Mouse (Mus musculus) urinary bladder, postnatal 14 days (tissue): ENCODE results near the gene Tnrc18.
"Not testable (repeated sequence)": the region's sequence is repeated elsewhere in the genome, so short reads cannot be mapped to it uniquely, and the experiment has no call there.

Experiments used
- DNase-seq: peaks from one replicate; pipeline ENCODE4 v3.0.0; 2021; ENCODE audit warnings: low spot score

The Tnrc18 gene

DNA sequence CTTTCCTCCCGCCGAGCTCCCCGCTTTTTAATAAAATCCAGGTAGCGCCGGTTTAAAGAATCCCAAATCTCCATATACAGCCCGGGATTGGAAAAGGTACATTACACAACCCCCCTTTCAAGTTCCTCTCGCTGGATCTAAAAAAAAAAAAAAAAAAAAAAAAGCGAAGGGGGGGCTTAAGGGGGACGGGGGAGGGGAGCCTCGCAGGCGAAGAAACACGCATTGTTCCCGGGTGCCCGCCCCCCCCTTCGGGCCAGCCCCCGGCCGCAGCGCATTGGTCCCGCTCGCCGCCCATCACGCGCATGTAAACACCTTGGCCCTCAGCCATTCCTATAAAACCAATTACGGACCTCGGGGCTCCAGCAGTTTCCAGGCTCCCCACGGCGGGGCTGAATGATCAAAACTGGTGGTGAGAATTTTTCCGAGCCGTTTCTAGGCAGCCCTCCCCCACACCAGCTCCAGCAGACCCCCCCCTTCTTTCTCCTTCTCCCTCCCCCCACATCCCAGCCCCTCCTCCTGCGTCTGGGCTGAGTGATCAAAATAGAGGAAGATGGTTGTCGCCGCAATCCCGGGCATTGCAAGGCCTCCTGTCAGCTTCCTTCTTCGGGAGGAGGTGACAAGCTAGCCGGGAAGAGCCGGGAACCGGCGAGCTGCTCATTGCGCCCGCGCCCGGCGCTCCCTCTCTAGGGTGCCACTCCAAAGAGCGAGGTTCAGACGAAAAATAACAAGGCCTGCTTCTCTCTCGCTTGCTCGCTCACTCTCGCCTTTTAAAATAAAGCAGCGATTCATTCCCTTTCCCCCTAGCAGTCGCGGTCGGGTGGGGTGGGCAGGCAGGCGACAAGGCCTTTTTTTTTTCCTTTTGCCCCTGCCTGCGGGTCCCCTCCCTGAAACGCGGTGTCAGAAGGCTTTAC is at the start of gene Tnrc18:
Gene Tnrc18 (minus strand): TSS at position 139 of the 911 bp plus-strand sequence.
- peak; percentile 99 for DNase-seq

DNA sequence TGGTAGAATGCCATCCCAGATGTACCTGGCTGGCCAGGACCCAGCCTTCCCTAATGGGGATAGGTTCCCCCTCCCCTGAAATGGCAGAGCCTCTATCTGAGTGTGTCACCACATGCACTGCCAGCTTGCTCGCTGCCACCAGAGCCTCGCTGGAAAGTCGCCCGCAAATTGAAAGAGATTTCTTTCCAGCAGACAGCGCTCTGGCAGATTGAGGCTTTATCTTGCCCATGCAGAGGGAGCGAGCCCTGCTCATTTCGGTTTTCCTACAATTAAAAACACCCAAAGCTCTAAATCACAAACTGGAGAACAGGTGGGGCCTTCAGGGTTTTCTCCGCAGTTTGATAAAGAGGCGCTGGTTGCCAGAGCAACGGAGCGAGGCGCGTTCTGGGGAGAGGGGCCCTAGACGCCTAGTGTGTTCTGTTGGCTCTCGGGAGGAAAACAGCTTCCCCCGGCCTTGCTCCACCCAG is 40.3 kb upstream of the Tnrc18 start:
- DNase-seq, result no peak

DNA sequence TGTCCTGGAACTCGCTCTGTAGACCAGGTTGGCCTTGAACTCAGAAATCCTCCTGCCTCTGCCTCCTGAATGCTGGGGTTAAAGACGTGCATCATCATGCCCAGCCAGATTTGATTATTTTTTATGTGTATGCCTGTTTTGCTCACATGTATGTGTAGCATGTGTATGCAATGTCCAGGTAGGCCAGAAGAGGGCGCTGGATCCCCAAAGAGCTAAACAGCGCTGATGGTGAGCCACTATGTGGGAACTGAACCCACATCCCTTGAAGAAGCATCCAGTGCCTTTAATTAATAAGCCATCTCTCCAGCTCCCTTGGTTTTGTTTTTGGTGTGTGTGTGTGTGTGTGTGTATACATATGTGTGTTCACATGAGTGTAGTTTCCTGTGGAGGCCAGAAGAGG is 38.9 kb upstream of the Tnrc18 start:
- no peak for DNase-seq

DNA sequence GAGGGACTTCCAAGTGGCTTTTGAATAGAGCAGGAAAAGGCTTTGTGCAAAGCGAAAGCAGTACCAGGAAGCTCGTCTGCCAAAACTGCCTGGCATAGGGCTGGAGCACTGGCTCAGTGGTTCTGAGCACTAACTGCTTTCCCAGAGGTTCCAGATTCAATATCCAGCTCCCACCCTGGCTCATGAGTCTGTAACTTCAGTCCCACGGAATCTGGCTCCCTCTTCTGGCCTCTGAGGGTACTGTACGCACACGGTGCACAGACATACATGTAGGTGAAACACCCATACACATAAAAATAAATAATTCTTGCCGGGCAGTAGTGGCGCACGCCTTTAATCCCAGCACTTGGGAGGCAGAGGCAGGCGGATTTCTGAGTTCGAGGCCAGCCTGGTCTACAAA is 37.4 kb upstream of the Tnrc18 start:
- peak; percentile 35 for DNase-seq

DNA sequence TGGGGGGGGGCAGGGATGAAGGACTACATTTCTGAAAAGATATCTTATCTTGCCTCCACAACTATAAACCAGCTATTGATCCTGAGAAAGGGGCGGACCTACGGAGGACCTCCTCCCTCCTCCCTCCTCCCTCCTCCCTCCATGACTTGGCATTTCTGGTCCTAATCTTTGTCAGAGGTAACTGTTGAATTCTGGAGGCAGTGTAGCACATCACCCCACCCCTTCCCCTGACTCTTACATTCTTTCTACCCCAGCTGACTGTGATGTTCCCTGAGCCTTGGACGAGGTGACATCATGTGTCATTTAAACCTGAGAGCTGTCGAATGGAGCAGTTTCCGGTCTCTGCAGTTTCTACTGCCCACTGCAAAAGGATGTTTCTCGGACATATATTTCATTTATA is 36.1 kb upstream of the Tnrc18 start:
- DNase-seq, result no peak

DNA sequence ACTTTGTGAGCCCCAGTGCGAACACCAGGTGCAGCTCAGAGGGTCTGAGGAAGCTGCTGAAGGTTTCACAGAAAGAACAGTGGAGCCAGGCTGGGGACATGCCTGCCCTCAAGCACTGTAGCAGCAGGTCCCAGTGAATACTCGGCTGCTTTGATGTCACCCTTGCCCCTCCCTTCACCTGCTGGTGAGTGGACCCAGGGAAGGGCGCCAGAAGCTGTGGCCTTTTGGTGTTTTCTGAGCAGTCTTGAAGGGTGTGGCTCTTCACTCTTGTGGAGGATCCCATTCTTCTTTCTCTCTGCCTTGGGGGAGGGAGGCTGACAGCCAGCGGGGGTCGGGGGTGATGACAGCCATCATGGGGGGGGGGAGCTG is 34.2 kb upstream of the Tnrc18 start:
- DNase-seq, result no peak

DNA sequence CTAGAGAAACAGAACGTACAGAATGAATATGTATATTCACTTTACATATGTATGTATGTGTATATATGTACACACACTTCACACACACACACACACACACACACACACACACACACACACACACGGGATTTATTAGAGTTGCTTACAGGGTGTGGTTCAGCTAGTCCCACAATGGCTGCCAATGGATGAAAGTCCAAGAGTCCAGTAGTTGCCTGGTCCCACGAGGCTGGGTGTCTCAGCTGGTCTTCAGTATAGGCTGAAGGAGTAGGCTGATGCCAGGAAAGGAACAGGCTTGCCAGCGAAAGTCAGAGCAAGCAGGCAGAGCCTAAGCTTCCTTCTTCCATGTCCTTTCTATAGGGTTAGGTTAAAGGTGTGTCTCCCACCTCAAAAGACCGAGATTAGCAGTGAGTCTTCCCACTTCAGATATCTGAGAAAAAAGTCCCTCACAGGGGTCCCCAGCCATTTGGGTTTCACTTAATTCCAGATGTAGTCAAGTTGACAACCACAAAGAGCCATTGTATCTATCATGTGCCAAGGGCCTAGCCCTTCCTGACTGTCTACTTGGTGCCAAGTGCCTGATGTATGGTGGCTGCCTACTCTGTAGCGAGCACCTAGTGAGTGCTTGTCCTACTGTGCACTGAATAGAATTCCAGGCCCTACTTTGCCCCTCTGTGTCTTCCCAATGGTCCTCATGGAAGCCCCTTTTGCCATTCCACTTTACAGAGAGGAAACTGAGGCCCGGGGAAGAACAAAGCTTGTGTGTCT is 33.6 kb upstream of the Tnrc18 start:
- no peak for DNase-seq

DNA sequence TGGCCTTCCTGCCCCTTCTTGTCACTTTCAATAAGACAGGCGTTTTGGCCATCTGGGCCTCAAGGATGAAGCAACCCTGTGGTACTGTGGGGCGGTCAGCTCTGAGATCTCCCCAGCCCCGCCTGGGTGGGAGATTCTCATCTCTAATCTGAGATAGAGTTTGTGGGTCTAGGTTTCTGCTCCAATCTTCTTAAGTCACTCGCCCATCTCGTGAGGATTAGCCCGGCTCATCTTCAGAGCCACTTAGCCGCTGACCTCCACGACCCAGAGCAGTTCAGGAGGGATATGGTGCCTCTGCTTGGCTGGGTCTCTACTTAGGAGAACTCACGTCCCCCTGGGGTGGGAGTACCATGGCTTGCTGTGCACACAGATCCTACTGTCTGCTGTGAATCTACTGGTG is 33.0 kb upstream of the Tnrc18 start:
- no peak for DNase-seq

DNA sequence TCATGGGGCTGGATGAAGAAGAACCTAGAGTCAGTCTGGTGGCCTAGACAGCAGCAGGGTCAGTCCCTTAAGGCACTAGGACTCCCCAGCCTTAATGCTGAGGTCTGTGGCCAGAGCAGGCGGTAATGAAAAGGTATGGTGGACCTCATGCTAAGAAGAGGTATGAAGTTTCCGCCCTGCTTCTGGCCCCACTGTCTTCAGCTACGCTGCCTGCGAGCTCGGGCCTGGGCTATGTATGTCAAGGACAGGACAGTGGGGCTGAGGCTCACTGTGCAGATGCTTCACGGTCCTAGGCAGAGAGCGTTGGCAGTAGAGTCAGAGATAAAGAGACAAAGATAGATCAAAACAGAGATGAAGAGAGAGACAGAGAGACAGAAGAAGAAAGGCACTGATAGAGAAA is 31.4 kb upstream of the Tnrc18 start:
- DNase-seq, result no peak

DNA sequence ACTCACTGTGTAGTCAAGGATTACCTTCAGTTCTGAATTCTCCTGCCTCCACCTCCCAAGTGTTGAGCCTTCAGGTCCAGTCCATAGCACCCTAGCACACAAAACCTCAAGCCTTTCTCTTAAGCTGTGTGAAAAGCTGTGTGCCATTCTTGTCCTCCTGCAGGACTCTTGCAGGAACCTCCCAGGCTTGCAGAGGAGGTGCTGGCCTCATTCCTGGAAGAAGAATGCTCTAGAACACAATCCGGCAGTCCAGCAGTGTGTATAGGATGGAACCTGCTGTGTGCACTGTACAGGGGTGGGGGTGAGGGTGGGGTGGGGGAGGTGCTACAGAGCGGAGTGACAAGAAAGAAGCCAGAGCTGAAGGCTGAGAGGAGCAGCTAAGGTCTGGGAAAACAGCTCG is 30.7 kb upstream of the Tnrc18 start:
- no peak for DNase-seq

DNA sequence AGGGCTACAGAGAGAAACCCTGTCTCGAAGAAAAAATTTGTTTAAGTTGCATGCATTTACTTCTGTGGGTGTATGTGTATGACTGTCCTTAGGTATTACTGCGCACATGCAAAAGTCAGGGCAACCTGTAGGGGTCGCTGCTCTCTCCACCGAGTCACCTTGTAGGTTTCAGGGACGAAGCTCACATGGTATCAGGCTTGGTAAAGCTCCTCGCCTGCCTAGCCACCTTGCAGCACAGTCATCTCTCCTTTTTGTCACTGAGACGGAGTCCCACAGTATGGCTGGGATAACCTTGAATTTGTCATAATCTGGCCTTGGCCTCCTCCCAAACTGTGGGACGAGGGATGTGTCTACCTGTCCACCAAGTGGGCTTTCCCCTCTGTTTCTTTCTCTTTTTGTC is 27.0 kb upstream of the Tnrc18 start:
- peak; percentile 29 for DNase-seq

DNA sequence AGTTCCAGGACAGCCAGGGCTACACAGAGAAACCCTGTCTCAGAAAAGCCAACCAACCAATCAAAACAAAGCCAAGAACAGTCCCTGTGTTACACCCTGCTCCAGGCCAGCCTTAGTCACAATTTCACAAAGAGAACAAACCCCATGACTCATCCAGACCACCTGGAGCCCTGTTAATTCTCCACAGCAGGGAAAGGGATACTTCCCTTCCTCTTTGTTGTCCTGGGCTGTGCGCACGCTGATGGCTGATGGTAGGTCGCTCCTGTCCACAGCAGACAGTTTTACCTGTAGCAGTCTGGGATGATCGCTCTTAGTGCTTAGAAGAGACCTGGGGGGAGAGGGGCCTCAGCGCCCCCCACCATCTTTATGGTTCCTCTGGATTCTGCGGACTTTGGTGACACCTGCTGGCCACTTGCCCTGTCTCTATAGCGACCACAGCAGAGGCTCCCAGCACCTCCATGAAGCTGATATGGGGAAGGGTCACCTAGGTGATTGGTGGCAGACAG is 24.7 kb upstream of the Tnrc18 start:
- peak; percentile 31 for DNase-seq

DNA sequence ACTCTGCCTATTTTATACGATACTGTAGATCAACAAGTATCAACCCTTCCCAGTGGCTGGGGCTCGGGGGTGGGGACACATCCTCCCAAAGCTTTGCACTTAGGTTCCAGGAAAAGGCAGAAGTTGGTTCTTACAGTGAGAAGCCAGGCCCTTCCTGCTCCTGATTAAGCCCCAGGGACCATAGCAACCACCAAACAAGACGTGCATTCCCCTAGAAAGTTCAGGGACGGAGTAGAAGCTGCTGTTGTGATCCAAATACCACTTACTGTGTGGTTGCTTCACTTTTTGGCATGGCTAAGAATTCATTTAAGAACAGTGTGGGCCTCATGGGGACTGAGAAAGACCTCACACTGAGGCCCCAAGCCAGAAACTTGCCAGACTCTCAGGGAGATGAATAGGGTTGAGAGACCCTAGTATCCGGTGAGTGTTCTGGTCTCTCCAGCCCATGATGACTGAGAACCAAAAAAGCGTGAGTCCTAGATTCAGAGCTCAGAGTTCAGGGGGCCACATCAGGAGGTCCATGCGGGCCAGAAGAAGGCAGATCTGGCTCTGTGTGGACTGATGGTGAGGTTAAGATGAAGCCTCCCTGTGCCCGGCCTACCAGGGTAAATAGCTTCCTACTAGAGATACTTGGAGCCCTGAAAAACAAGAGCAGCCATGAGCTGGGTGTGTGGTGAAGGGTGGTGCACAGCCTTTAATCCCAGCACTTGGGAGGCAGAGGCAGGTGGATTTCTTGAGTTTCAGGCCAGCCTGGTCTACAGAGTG is 24.1 kb upstream of the Tnrc18 start:
- no peak for DNase-seq

DNA sequence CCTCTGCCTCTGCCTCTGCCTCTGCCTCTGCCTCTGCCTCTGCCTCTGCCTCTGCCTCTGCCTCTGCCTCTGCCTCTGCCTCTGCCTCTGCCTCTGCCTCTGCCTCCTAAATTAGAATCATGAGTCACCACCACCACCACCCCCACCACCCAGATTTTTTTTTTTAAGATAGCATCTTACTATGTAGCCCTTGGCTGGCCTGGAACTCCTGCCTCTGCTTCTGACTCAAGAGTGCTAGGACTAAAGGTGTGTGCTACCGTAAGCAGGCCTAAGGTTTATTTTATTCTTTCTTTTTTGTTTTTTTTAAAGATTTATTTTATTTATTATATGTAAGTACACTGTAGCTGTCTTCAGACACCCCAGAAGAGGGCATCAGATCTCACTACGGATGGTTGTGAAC is 20.0 kb upstream of the Tnrc18 start:
- DNase-seq, result not testable (repeated sequence)

DNA sequence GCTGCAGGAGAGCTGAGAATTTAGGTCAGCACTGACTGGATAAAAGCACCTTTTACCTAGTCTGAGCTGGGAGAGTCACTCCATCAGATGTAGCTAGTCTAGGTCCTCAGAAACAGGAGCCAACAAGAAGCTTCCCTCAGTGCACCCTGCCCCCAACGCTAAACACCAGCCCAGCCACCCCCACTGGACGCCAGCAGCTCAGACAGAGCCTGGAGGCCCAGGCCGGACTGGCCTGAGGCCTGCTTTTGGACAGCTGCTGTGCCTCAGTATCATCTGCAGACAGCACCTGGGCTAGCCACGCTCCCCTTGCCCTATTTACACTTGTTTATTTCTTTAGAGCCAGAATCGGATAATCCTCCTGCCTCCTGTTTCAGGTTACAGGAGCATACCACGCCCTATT is 19.4 kb upstream of the Tnrc18 start:
- DNase-seq, result peak; percentile 61

DNA sequence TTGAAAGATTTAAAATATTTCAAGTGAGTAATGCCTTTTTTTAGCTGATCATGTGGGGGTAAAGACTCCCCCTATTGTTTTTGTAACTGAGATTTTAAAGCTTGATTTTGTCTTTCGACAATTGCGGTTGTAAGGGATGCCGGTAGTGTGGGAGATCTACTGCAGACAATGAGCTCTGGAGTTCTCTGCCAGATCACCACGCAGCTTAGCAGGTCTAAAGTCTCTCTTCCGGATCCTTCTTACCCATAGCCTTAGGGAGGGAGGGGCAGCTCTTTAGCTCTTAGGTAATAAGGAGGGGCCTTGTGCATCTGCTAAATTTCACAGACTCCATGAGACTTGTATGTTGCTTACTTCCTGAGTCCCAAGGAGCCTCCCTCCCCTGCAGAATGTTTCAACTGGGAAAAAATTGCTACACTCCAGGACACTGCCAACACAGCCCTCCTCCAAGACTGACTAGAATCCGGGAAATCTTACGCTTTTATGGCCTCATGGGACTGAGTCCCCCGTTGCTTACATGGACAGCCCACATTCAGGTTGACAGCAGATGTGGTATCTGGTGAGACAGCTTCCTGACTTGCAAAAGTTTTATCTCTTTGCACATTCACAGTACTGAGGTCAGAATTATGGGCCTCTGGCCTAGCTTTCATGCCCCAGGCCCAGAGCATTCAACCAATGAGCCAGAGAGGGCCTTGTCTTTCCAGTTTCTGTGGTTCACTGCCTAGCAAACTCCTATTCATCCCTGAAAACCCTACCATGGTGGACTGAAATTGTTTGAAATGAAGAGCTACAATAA is 16.4 kb upstream of the Tnrc18 start:
- no peak for DNase-seq

DNA sequence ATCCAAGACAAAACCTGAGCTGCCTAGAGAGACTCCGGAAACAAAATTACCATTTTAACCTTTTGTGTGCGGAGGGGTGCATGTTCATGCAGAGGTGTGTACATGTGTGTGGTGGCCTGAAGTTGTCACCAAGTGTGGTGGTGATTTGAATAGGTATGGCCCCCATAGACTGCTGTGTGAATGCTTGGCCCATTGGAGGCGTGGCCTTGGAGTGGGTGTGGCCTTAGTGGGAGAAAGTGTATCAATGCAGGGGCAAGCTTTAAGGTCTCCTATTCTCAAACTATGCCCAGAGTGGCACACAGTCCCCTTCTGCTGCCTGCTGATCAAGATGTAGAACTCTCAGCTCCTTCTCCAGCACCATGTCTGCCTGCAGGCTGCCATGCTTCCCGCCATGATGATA is 8.7 kb upstream of the Tnrc18 start:
- DNase-seq, result no peak

DNA sequence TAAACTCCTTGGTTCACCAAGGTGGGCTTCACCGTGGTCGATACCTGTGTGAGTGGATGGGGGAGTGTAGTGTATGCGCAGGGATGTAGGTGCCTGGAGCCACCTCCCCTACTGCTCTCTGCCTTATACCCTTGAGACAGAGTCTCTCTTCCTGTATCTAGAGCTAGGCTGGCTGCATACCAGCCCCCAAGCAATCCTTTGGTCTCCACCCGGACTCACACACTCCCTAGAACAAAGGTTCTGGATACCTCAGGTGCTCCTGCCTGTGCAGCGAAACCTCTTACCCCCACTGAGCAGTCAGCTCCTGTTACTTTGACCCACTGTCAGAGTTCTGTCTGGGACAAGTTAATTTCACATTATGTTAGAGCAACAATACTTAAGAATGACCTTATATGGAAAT is 8.2 kb upstream of the Tnrc18 start:
- no peak for DNase-seq

DNA sequence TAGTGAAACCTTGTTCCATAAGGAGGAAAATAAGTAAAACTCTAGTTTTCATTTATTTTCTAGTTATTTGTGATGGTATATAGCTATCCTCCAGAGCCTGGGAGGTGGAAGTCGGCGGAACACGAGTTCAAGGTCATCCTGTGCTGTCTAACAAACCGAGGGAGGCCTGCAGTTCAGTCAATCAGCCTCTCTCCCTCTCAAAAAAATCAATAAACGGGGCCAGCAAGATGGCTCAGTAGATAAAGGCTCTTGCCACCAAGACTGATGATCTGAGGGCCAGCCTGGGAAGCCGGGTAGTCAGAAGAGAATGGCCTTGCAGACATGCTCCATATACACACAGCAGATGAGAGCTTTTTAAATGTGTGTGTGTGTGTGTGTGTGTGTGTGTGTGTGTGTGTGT is 6.6 kb upstream of the Tnrc18 start:
- no peak for DNase-seq

DNA sequence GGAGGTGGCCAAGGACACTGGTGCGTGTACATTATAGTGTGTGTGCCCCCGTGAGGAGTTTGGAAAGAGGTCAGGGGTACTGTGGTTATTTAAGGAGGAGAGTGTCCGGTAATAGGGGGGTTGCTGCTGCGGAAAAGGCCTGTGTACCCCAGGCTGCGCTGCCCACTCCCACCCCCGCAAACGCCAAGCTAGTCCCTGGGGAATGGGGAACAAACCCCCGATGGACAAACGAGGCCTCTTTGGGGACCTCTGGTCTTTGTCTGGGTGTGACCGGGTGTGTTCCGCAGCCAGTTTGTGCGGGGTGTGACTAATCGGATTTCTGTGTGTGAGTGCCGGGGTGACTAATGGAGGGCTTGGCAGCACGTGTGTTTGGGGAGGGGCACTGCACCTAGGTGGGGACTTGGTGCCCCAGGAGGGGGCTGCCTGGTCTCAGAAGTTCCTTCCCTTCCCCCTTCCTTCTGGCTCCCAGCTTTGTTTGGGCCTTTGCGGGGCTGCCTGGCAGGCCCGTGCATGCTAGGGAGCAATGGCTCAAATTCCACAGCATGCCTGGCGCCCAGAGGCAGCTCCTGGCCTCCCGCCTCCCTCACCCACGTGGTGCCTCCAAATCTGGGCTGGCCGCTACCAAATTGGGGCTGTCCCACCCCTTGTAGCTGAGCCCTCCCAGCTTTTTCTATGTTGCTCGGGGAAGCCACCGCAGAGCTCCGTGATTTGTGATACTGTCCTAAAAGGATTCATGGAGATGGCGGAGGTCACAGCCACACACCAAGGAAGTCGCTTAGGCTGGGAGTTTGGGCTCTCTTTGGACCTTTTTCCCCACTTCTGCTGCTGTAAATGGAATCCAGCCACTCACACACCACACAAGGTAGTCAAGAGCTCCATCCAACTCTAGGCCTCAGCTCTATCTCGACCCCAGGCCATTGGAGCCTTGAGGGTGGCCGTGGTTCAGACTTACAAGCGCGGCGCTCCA is 5.9 kb upstream of the Tnrc18 start:
- DNase-seq, result peak; percentile 94
